Mouse (Mus musculus): Measurements from ENCODE around the gene Ly75. TPM values are rescaled to one million over a fixed set of nuclear protein-coding genes. Genes with fewer than 3 reads are reported as not detected.

The Ly75 gene
- polyA plus RNA-seq, 1 experiment from 2014 or later, result 4.5 TPM

DNA sequence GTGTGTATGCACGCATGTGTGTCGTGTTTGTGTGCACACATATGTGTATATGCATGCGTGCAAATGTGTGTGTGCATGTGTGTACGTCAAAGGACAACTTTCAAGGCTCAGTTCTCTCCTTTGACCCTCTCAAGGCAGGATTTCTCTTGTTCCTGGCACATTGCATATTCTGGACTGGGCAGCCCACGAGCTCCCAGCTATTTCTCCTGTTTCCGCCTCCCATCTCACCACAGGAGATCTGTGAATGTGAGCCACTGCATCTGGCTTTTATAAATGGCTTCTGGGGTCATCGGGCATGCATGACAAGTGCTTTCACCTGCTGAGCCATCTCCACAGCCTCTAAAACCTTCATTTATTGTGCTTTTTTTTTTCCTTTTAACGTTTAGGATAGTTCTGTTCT, 36.6 kb downstream of the Ly75 start:
- no peaks in the 10 kb centered on the region for H3K27me3 ChIP-seq (ENCODE audit: control insufficient read depth, insufficient read depth, low read length)
- H3K36me3 ChIP-seq (ENCODE audit: control insufficient read depth, insufficient read depth, low read length), result no peaks in the 10 kb centered on the region
- ATAC-seq (ENCODE audit: low FRiP score, low TSS enrichment), result no peak
- H3K4me2 ChIP-seq (replicated peaks; ENCODE audit: low read depth, low read length), result no peak overlapping the region
- H3K27ac ChIP-seq (ENCODE audit: low read depth, low read length), result no peak overlapping the region
- H3K9ac ChIP-seq (ENCODE audit: low read depth, low read length), result no peak overlapping the region
- no peaks in the 10 kb centered on the region for H3K4me1 ChIP-seq (ENCODE audit: control insufficient read depth, insufficient read depth, low read length)
- WGBS, result 75% methylated on average over 8 of the region's 8 CpGs
- H3K9me3 ChIP-seq (ENCODE audit: control insufficient read depth, low read length), result no peaks in the 10 kb centered on the region
- no peak overlapping the region for H3K4me3 ChIP-seq (ENCODE audit: low read length)

GRCm38 (mm10) chr2:60345717-60346116, 37.4 kb downstream of the Ly75 start:
- no peaks in the 10 kb centered on the region for H3K4me1 ChIP-seq (ENCODE audit: control insufficient read depth, insufficient read depth, low read length)
- ATAC-seq (ENCODE audit: low FRiP score, low TSS enrichment), result no peak
- 93% methylated on average over 7 of the region's 7 CpGs for WGBS

DNA sequence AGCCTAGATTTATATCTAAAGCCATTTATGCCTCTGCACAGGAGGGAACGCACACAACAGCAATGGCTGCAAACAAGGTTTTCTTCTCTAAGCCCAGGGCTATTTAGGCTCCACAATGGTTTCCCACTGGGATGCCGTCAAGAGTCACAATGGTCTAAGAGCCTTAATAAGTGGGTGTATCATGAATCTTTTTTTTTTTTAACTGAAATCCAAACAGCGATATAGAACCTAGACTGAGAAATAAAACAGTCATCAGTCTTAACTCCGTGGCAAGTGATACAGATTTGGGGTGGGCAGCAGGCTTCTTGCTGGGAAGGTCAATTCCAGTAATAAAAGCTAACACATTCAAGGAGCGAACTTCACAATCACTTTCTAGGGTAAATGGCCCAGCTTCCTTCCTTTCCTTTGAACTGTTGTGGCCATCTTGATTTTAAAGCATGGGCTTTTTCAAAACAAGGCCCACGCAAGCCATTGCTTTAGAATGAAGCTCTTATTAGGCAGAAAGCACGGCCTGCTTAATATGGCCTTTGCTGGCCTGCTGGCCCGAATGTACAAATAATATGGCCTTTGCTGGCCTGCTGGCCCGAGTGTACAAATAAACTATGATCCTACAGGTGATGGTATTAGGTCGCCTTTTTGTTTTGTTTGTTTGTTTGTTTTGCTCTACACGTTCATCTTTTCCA, 39.4 kb downstream of the Ly75 start:
- no peak for ATAC-seq (ENCODE audit: low FRiP score, low TSS enrichment)
- no peak overlapping the region for H3K4me2 ChIP-seq (replicated peaks; ENCODE audit: low read depth, low read length)
- WGBS, result 68% methylated on average over 11 of the region's 11 CpGs
- H3K4me3 ChIP-seq (ENCODE audit: low read length), result no peak overlapping the region
- H3K4me1 ChIP-seq (ENCODE audit: control insufficient read depth, insufficient read depth, low read length), result no peaks in the 10 kb centered on the region
- no peak overlapping the region for H3K9ac ChIP-seq (ENCODE audit: low read depth, low read length)
- H3K9me3 ChIP-seq (ENCODE audit: control insufficient read depth, low read length), result no peaks in the 10 kb centered on the region
- no peak overlapping the region for H3K27ac ChIP-seq (ENCODE audit: low read depth, low read length)
- H3K27me3 ChIP-seq (ENCODE audit: control insufficient read depth, insufficient read depth, low read length), result no peaks in the 10 kb centered on the region
- H3K36me3 ChIP-seq (ENCODE audit: control insufficient read depth, insufficient read depth, low read length), result no peaks in the 10 kb centered on the region

More at GRCm38 (mm10) chr2:60345717-60346116, 37.4 kb downstream of the Ly75 start:
- H3K9ac ChIP-seq (ENCODE audit: low read depth, low read length), result no peak overlapping the region
- no peaks in the 10 kb centered on the region for H3K36me3 ChIP-seq (ENCODE audit: control insufficient read depth, insufficient read depth, low read length)
- H3K9me3 ChIP-seq (ENCODE audit: control insufficient read depth, low read length), result no peaks in the 10 kb centered on the region
- H3K27ac ChIP-seq (ENCODE audit: low read depth, low read length), result no peak overlapping the region
- no peak overlapping the region for H3K4me2 ChIP-seq (replicated peaks; ENCODE audit: low read depth, low read length)
- no peak overlapping the region for H3K4me3 ChIP-seq (ENCODE audit: low read length)
- H3K27me3 ChIP-seq (ENCODE audit: control insufficient read depth, insufficient read depth, low read length), result no peaks in the 10 kb centered on the region

- no peak overlapping the region for H3K27ac ChIP-seq (ENCODE audit: low read depth, low read length)
- no peaks in the 10 kb centered on the region for H3K36me3 ChIP-seq (ENCODE audit: control insufficient read depth, insufficient read depth, low read length)
- H3K27me3 ChIP-seq (ENCODE audit: control insufficient read depth, insufficient read depth, low read length), result no peaks in the 10 kb centered on the region
- ATAC-seq (ENCODE audit: low FRiP score, low TSS enrichment), result no peak
- 77% methylated on average over 4 of the region's 4 CpGs for WGBS
- H3K9ac ChIP-seq (ENCODE audit: low read depth, low read length), result no peak overlapping the region
- no peaks in the 10 kb centered on the region for H3K4me1 ChIP-seq (ENCODE audit: control insufficient read depth, insufficient read depth, low read length)
- H3K4me2 ChIP-seq (replicated peaks; ENCODE audit: low read depth, low read length), result no peak overlapping the region
- no peak overlapping the region for H3K4me3 ChIP-seq (ENCODE audit: low read length)
- no peaks in the 10 kb centered on the region for H3K9me3 ChIP-seq (ENCODE audit: control insufficient read depth, low read length)
These were observed 40.8 kb downstream of the Ly75 start for GRCm38 (mm10) chr2:60342107-60342880.

DNA sequence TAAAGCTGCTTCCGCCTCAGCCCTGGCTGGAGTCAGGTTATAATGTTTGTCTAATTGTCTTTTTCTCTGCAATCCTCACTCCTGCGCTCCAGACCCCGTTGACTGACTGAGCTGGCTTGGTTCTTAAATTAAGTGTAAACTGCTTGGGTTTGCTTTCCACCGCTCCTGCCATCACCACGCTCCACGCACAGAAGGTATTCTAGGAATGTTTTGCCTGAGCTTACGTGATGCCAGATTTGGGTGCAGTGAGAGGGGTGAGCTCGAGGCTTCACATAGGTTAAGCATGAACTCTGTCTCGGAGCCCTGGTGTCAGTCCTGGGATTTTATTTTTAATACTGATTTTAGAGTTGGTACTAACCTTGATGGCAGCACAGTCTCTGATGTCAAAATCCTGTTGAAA, 45.2 kb downstream of the Ly75 start:
- Histone ChIP-seq H3K9ac (ENCODE audit: low read depth, low read length) (no peak overlapping the region), H3K27ac (ENCODE audit: low read depth, low read length) (0 out of 2 replicates have a peak overlapping the region, but pooled peaks have one; percentile 30), H3K36me3 (ENCODE audit: control insufficient read depth, insufficient read depth, low read length) (no peaks in the 10 kb centered on the region), H3K4me2 (replicated peaks; ENCODE audit: low read depth, low read length) (peak overlapping the region; percentile 21; the same call in 1 of the 2 replicates), H3K4me3 (ENCODE audit: low read length) (no peak overlapping the region), H3K4me1 (ENCODE audit: control insufficient read depth, insufficient read depth, low read length) (no peaks in the 10 kb centered on the region), H3K27me3 (ENCODE audit: control insufficient read depth, insufficient read depth, low read length) (no peaks in the 10 kb centered on the region), H3K9me3 (ENCODE audit: control insufficient read depth, low read length) (no peaks in the 10 kb centered on the region)
- 28% methylated on average over 9 of the region's 9 CpGs for WGBS
- peak; percentile 77 for ATAC-seq (ENCODE audit: low FRiP score, low TSS enrichment)

- no peak overlapping the region for H3K4me2 ChIP-seq (replicated peaks; ENCODE audit: low read depth, low read length)
- H3K9me3 ChIP-seq (ENCODE audit: control insufficient read depth, low read length), result no peaks in the 10 kb centered on the region
- H3K9ac ChIP-seq (ENCODE audit: low read depth, low read length), result no peak overlapping the region
- no peaks in the 10 kb centered on the region for H3K36me3 ChIP-seq (ENCODE audit: control insufficient read depth, insufficient read depth, low read length)
- H3K4me3 ChIP-seq (ENCODE audit: low read length), result no peak overlapping the region
- H3K27ac ChIP-seq (ENCODE audit: low read depth, low read length), result no peak overlapping the region
- ATAC-seq (ENCODE audit: low FRiP score, low TSS enrichment), result no peak
- H3K27me3 ChIP-seq (ENCODE audit: control insufficient read depth, insufficient read depth, low read length), result no peaks in the 10 kb centered on the region
- no peaks in the 10 kb centered on the region for H3K4me1 ChIP-seq (ENCODE audit: control insufficient read depth, insufficient read depth, low read length)
- WGBS, result 91% methylated on average over 10 of the region's 10 CpGs
These were observed 54.5 kb downstream of the Ly75 start for GRCm38 (mm10) chr2:60328641-60329040.

GRCm38 (mm10) chr2:60327581-60327980, 55.5 kb downstream of the Ly75 start:
- no peak for ATAC-seq (ENCODE audit: low FRiP score, low TSS enrichment)
- H3K4me2 ChIP-seq (replicated peaks; ENCODE audit: low read depth, low read length), result no peak overlapping the region
- no peaks in the 10 kb centered on the region for H3K27me3 ChIP-seq (ENCODE audit: control insufficient read depth, insufficient read depth, low read length)
- H3K9ac ChIP-seq (ENCODE audit: low read depth, low read length), result no peak overlapping the region
- no peaks in the 10 kb centered on the region for H3K4me1 ChIP-seq (ENCODE audit: control insufficient read depth, insufficient read depth, low read length)
- 92% methylated on average over 11 of the region's 11 CpGs for WGBS
- H3K36me3 ChIP-seq (ENCODE audit: control insufficient read depth, insufficient read depth, low read length), result no peaks in the 10 kb centered on the region
- no peaks in the 10 kb centered on the region for H3K9me3 ChIP-seq (ENCODE audit: control insufficient read depth, low read length)
- H3K4me3 ChIP-seq (ENCODE audit: low read length), result no peak overlapping the region
- no peak overlapping the region for H3K27ac ChIP-seq (ENCODE audit: low read depth, low read length)

DNA sequence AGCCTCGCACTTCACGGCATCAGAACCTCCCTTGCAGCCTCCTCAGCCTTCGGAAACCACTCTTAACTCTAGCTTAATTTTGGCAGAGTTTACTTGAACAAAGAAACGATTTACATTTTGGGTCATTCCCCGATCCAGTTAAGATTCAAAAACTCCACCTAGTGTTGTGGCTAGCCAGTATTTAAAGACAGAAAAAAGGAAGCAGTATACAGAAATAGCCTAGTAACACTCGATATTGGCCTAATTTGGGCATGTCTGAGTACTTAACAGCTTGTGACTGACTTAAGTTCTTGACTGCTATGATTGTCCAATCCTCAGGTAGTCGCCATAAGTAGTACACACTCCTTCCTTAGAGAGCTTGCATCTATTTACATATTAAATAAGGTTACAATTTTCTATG, 56.2 kb downstream of the Ly75 start:
- H3K9ac ChIP-seq (ENCODE audit: low read depth, low read length), result no peak overlapping the region
- H3K27ac ChIP-seq (ENCODE audit: low read depth, low read length), result no peak overlapping the region
- no peak overlapping the region for H3K4me2 ChIP-seq (replicated peaks; ENCODE audit: low read depth, low read length)
- no peaks in the 10 kb centered on the region for H3K4me1 ChIP-seq (ENCODE audit: control insufficient read depth, insufficient read depth, low read length)
- no peak for ATAC-seq (ENCODE audit: low FRiP score, low TSS enrichment)
- no peaks in the 10 kb centered on the region for H3K9me3 ChIP-seq (ENCODE audit: control insufficient read depth, low read length)
- no peaks in the 10 kb centered on the region for H3K36me3 ChIP-seq (ENCODE audit: control insufficient read depth, insufficient read depth, low read length)
- H3K4me3 ChIP-seq (ENCODE audit: low read length), result no peak overlapping the region
- no peaks in the 10 kb centered on the region for H3K27me3 ChIP-seq (ENCODE audit: control insufficient read depth, insufficient read depth, low read length)
- WGBS, result 90% methylated on average over 7 of the region's 7 CpGs

GRCm38 (mm10) chr2:60323411-60323810, 59.7 kb downstream of the Ly75 start:
- H3K27me3 ChIP-seq (ENCODE audit: control insufficient read depth, insufficient read depth, low read length), result no peaks in the 10 kb centered on the region
- no peak overlapping the region for H3K9ac ChIP-seq (ENCODE audit: low read depth, low read length)
- WGBS, result 84% methylated on average over 5 of the region's 5 CpGs
- H3K27ac ChIP-seq (ENCODE audit: low read depth, low read length), result no peak overlapping the region
- no peak overlapping the region for H3K4me3 ChIP-seq (ENCODE audit: low read length)
- no peaks in the 10 kb centered on the region for H3K4me1 ChIP-seq (ENCODE audit: control insufficient read depth, insufficient read depth, low read length)
- no peaks in the 10 kb centered on the region for H3K9me3 ChIP-seq (ENCODE audit: control insufficient read depth, low read length)
- no peak for ATAC-seq (ENCODE audit: low FRiP score, low TSS enrichment)
- no peak overlapping the region for H3K4me2 ChIP-seq (replicated peaks; ENCODE audit: low read depth, low read length)
- H3K36me3 ChIP-seq (ENCODE audit: control insufficient read depth, insufficient read depth, low read length), result no peaks in the 10 kb centered on the region

Data from kidney, embryonic 14.5 days (tissue).